Mouse (Mus musculus): ENCODE results near the gene Gm5089. TPM values are rescaled to one million over a fixed set of nuclear protein-coding genes. Genes with fewer than 3 reads are reported as not detected.
A peak's percentile ranks its signal among the peaks of the same experiment; 100 is the strongest.
"Not testable (repeated sequence)": the region's sequence is repeated elsewhere in the genome, so short reads cannot be mapped to it uniquely, and the experiment has no call there.

Gm5089 gene
- polyA plus RNA-seq, 1 experiment = not detected

DNA sequence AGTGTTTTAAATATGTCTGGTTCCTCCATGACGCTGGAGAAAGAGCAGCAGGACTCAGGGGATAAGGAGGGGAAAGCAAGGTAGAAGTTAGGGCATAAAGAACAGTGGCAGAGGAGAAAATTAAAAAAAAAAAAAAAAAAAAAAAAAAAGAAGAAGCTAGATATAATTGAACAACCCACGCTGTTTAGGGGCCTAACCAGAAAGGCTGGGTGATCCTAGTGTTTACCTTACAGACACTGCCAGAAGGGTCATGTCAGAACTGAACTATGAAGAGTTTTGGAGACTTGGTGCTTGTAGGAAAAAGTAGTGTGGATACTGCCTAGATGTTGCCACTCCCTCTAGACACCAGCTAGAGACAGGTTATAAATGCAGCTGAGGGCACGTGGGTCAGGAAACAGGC lies 10.6 kb upstream of the Gm5089 start:
- no peak overlapping the region for H3K27ac ChIP-seq (replicated peaks; ENCODE audit: low read depth, low read length)
- no peak overlapping the region for H3K4me3 ChIP-seq (ENCODE audit: insufficient read depth, low read depth, low read length)
- peaks cover 4% of the 10 kb centered on the region for H3K4me1 ChIP-seq (ENCODE audit: control insufficient read depth, insufficient read depth, insufficient read length, low read length)

DNA sequence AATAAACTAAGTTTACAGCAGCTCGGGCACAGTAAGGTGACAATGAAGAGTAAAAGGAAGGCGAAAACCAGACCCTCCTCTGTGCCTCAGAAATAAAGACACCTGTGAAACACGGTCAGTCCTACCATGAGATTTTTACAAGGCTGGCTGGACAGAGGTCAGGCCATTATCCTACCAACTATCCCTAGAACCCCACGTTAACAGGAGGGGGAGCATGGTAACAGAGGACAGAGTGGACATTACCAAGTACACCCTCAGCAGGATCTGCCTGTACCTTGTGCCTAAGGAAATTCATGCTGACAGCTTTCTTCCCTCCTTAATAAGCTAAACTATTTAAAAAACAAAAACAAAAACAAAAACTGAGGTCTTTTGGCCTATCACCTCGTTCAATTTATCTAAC lies 9.3 kb upstream of the Gm5089 start:
- Histone ChIP-seq H3K4me3 (ENCODE audit: insufficient read depth, low read depth, low read length) (no peak overlapping the region), H3K27ac (replicated peaks; ENCODE audit: low read depth, low read length) (no peak overlapping the region), H3K4me1 (ENCODE audit: control insufficient read depth, insufficient read depth, insufficient read length, low read length) (peaks cover under 1% of the 10 kb centered on the region)

DNA sequence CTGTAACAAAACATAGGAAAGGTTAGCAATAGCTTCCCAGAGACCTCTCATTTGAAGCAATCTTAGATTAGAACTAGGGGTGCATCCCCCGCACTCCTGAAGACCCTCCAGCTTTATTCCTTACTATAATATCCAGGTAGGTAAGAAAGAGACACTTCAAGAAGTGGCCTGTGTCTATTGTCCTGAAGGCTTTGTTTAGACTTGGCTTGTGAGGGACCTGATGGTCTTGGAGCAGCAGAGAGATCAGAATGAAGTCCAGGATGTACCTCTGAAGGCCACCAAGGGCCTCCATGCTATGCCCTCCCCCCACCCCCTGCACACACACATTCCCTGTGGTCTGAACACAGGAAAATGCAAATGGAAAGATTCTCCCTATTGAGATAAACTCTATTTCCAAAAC lies 8.9 kb upstream of the Gm5089 start:
- Histone ChIP-seq H3K4me1 (ENCODE audit: control insufficient read depth, insufficient read depth, insufficient read length, low read length) (no peaks in the 10 kb centered on the region; the same call in 1 of the 2 replicates), H3K4me3 (ENCODE audit: insufficient read depth, low read depth, low read length) (no peak overlapping the region), H3K27ac (replicated peaks; ENCODE audit: low read depth, low read length) (no peak overlapping the region)

DNA sequence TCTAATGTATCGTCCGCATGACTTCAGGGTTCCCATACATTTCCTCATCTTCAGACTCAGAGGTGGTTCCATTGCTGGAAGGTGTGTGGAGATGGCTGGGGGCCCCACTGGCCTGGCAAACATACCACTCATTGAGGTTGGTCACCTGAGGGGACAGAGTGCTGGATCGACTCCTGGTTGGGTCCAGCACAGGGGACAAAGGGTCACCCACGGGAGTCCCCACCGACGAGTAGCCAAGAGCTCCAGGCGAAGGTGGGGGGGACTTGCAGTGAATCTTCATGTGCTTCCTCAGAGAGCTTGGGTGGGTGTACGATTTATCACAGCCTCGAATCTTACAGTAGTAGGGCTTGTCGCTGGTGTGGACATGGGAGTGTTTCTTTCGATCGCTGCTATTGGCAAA lies 8.4 kb upstream of the Gm5089 start:
- H3K4me3 ChIP-seq (ENCODE audit: insufficient read depth, low read depth, low read length); H3K4me1 ChIP-seq (ENCODE audit: control insufficient read depth, insufficient read depth, insufficient read length, low read length); H3K27ac ChIP-seq (replicated peaks; ENCODE audit: low read depth, low read length): not testable (repeated sequence)

DNA sequence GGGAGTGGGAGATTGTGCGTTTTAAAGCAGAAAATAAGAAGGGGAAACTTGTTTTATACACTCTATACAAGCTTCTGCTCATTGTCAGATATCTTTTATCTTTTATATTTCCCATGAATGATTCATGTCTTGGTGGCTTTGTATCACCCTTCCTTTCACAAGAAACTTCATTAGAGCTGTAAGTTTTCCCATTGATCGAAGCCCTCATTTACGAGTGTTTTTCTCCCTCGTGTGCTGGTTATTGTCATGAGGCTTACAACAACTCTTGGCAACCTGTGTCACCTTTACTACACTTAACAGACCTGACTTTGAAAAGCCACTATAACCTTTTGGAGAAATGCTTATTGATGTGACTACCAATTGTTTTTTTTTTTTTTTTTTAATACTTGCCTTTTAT lies 4.6 kb upstream of the Gm5089 start:
- Histone ChIP-seq H3K4me3 (ENCODE audit: insufficient read depth, low read depth, low read length) (no peak overlapping the region), H3K27ac (replicated peaks; ENCODE audit: low read depth, low read length) (no peak overlapping the region), H3K4me1 (ENCODE audit: control insufficient read depth, insufficient read depth, insufficient read length, low read length) (no peaks in the 10 kb centered on the region)

DNA sequence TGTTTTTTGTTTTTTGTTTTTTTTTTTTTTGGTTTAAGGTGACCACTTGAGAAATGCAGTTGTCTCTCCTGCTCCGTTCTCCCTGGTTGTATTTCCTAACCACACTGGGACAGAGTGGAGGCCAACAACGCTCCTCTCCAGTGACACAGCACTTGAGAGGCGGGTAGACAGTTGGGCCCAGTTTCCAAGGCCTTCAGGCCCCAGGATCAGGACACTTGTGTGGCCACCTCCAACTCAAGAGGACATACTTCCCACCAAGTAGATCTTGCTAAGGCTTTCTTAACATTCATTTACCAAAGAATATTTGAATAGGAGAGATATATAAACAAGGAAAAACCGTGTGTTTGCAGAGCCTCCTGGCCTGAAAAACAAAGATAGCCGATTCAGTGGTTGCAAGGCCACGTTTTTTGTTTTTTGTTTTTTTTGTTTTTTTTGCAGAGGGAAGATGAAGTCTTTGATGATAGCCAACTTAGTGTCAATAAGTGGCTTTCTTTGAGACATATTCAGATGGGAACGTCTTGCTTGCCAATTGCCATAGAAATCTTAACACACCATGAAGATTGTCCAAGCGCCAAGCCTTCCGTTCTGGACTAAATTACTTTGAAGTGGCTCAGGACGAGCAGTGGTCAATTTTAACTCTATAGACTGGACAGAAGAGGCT lies 4.1 kb upstream of the Gm5089 start:
- Histone ChIP-seq H3K4me1 (ENCODE audit: control insufficient read depth, insufficient read depth, insufficient read length, low read length) (no peaks in the 10 kb centered on the region), H3K4me3 (ENCODE audit: insufficient read depth, low read depth, low read length) (no peak overlapping the region), H3K27ac (replicated peaks; ENCODE audit: low read depth, low read length) (no peak overlapping the region)

DNA sequence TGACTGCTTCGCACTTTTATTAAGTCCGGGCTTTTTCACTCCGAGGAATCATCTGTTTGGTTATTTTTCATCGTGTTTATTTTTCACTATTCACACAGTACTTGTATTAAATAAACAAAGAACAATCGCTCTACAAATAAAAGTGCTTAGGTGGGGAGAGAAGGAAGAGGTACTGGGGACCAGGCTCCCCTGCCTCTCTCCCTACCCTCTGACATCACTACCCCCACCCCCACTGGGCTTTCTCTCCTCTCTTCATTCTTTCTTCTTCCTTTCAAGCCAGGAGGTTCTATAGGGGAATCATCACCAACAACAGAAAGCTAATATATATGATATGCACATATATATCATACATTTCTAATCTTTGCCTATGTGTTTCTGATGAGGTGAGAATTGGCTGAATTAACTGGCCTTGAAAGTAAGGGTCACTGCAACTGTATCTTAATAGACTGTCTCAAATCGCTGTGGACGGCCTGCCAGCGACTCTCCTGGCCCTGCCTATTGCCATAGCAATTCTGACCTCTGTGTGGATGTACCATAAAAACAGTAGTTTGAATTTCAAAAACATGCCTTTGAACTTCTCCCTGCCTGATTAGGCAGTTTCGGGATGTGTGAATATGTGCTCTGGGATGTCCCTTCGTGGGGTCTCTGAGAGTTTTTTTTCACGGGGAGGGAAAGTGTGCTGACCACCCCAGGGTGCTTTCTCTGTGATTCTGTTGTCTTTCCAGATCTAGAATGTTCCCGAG lies 3.3 kb upstream of the Gm5089 start:
- Histone ChIP-seq H3K4me1 (ENCODE audit: control insufficient read depth, insufficient read depth, insufficient read length, low read length) (no peaks in the 10 kb centered on the region), H3K4me3 (ENCODE audit: insufficient read depth, low read depth, low read length) (no peak overlapping the region), H3K27ac (replicated peaks; ENCODE audit: low read depth, low read length) (no peak overlapping the region)

DNA sequence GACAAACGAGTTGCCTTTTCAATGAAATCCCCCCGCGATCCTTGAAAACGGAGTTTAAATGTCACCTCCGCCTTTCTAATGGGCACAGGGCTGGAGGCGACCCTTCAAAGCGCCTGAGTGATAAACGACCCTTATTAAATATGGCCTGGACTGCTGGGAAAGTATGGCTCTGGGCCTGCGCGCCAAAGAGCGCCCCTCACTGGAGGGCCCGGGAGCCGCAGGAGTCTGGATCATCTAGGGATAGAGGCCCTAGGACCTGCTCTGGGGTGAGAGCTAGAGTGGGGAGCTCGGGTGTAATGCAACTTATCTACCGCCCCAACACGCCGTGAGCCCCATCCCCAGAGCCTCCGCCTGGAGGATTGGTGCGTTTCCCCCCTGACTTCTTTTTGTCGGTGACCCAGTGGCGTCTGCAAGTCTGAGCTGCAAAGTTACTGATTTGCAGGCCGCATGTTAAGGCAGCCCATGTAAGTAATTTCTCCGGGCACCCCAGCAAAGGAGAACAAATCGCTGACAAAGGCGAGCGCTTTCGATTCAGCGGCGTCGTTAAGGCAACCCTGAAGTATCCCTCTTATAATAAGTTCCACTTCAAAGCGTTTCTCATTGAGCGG lies 2.6 kb upstream of the Gm5089 start:
- Histone ChIP-seq H3K4me3 (ENCODE audit: insufficient read depth, low read depth, low read length) (peak overlapping the region; percentile 7; the same call in 1 of the 2 replicates), H3K4me1 (ENCODE audit: control insufficient read depth, insufficient read depth, insufficient read length, low read length) (no peaks in the 10 kb centered on the region), H3K27ac (replicated peaks; ENCODE audit: low read depth, low read length) (no peak overlapping the region)

DNA sequence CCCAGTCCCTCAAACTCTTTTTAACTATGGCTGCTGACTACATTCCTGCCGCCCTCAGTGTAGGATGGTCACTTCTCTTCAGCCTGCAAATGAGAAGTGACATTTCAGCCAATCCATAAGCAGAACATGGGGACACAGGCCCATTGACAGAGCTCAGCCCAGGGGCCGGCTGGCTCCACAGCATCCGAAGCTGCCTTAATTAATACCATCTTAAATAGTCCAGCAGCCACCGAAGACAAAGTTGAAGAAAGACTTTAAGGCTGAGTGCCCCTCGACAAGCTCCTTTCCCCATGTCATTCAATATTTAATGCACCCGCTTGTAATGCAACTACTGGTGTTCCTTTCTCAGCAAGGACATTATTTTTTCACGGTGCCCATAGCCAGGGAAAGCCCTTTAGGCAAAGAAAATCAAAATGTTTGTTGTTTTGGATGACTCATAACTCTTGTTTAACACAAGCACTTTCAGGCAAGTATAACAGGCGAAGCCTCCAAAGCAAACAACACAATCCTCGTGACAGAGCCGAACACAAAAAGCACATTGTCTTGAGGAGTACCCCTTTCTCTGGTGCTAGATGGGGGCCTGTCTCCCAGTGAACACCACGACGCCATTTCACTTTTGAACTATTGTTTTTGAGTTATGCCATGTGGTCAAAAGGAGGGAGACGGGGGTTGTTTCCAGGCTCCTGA lies 1.9 kb upstream of the Gm5089 start:
- Histone ChIP-seq H3K4me3 (ENCODE audit: insufficient read depth, low read depth, low read length) (no peak overlapping the region), H3K27ac (replicated peaks; ENCODE audit: low read depth, low read length) (no peak overlapping the region), H3K4me1 (ENCODE audit: control insufficient read depth, insufficient read depth, insufficient read length, low read length) (no peaks in the 10 kb centered on the region)

DNA sequence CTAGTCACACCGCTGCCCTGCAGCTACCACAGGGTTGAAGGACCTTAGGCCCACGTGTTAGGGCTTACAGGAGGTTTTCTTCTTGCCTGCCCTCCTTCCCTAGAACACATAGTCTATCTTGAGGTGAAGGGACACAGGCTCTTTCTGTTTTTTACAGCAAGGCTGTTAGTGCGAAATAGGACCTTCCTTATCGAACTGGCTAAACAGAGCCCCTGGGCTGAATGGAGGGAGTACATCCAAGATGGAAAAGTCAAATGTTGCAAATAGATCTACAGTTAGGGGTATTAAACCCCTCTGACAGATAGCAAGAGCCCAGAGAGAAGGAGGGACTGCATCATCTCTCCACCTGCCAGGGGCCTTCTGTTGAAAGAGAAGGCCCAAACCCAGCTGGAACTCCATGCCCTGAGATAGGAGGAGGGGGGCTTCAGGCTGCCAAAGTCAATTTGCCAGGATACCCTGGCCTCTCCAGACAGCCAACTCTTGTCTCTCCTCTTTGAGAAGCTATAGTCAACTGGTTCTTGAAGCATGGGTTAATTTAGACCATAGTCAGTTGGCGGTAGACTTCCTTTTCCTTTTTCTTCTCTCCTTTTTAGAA lies 733 bp upstream of the Gm5089 start:
- Histone ChIP-seq H3K27ac (replicated peaks; ENCODE audit: low read depth, low read length) (no peak overlapping the region), H3K4me3 (ENCODE audit: insufficient read depth, low read depth, low read length) (no peak overlapping the region), H3K4me1 (ENCODE audit: control insufficient read depth, insufficient read depth, insufficient read length, low read length) (no peaks in the 10 kb centered on the region)

DNA sequence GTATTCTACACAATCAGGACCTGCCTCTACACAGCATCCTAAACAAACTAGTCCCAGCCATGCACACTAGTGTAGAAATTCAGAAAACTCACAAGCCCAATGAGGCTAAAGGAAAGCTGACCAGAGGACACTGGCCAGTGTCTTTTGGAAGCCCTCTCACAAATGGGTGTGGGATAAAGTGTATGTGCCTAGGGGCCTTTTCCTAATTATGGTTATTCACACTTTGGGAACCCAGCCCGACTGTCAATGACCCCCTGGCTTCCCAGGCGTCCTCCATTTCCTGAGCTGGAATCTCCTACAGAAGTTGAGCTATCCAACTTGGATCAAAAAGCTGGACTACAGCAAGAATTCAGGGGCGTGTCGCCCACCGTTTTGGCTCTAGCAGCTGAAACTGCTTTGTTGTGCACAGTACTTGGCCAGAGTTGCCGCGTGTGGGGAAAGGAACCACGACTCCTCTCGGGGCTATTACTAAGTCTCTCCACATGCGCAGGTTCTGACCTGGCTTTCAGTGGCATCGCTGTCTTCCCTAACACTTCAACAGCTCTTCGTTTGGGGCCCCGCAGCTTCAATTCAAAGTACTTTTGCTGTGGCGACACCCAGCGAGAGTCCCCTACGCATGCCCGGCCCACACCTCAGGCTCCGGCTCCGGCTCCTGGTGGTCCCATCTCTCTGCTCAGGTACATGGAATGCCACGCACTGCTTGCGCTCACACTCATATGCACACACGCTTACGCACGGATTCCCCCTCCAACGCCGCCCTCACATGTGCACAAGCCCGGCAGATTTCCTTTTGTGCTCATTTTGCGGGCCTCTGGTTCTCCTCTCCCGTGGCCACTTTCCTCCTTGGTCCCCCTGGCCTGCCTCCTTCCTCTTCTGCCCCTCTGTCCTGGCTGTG lies 1.1 kb downstream of the Gm5089 start:
- Histone ChIP-seq H3K4me1 (ENCODE audit: control insufficient read depth, insufficient read depth, insufficient read length, low read length) (no peaks in the 10 kb centered on the region), H3K27ac (replicated peaks; ENCODE audit: low read depth, low read length) (no peak overlapping the region), H3K4me3 (ENCODE audit: insufficient read depth, low read depth, low read length) (peak overlapping the region; percentile 49; the same call in 1 of the 2 replicates)

DNA sequence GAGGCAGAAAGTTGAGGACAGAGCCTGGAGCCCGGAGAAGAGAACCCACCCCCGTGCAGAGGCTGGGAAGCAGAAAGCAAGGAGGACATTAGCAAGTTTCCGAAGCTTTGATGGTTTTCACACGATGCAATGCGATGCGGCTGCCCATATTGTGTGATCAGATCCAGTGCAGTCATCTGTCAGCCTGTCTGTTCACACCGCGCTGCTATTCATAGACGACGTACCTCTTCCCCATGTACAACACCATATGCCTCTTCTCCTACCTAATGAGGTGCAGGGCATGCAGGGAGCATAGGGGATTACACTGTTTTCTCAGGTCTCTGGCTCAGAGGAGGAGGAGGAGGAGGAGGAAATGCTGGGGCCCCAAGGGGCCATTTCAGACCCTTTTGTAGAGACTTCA lies 14.1 kb downstream of the Gm5089 start:
- no peak overlapping the region for H3K4me3 ChIP-seq (ENCODE audit: insufficient read depth, low read depth, low read length)
- H3K4me1 ChIP-seq (ENCODE audit: control insufficient read depth, insufficient read depth, insufficient read length, low read length) = no peaks in the 10 kb centered on the region
- H3K27ac ChIP-seq (replicated peaks; ENCODE audit: low read depth, low read length) = no peak overlapping the region

DNA sequence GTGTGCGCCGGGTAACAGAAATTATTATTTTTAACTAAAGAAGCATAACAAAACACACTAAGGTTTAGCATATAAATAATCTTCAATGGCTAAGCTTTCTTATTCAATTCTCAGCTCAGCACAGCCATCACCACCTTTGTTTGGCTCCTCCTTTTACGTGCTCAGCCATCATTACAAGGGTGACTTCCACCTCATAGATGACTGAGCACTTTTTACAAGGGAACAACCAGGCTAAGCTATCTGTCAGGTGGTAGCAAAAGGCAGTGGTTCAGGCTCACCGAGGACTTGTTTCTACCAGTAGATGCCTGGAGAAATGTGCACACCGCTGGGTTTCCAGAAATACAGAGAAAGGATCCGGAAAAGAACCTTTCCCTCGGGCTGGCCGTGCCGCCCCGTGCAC lies 16.9 kb downstream of the Gm5089 start:
- no peaks in the 10 kb centered on the region for H3K4me1 ChIP-seq (ENCODE audit: control insufficient read depth, insufficient read depth, insufficient read length, low read length)
- no peak overlapping the region for H3K4me3 ChIP-seq (ENCODE audit: insufficient read depth, low read depth, low read length)
- H3K27ac ChIP-seq (replicated peaks; ENCODE audit: low read depth, low read length) = no peak overlapping the region

DNA sequence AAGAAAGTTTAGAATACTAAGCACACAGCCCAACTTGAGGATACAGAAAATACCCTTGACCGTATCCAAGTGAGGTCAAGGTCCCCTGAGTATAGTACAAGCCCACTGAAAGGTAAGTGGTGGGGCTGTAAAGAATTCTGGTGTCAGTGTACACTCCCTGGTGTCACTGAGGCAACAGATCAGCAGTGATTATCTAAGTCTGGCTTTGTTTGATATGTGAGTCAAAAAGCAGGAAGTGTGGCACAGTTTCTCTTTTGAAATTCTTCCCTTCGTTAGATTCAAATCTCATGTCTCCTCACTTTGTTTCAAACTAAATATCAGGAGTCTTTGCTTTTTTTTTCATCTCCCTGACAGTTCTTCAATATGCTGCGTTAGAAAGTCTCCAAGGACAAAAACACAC lies 18.4 kb downstream of the Gm5089 start:
- no peaks in the 10 kb centered on the region for H3K4me1 ChIP-seq (ENCODE audit: control insufficient read depth, insufficient read depth, insufficient read length, low read length)
- H3K27ac ChIP-seq (replicated peaks; ENCODE audit: low read depth, low read length) = no peak overlapping the region
- no peak overlapping the region for H3K4me3 ChIP-seq (ENCODE audit: insufficient read depth, low read depth, low read length)

All from brown adipose tissue, adult 24 weeks (tissue).